Mouse (Mus musculus) spleen, postnatal 10 days (tissue): ENCODE measurements around the gene Trp53bp1.
A peak's percentile ranks its signal among the peaks of the same experiment; 100 is the strongest.

Experiments used
- DNase-seq, 2 experiments: peaks; one replicate each; pipeline ENCODE4 v3.0.0; 2021 to 2022; ENCODE audit warnings: low spot score in 2 of 2

Gene Trp53bp1

GRCm38 (mm10) chr2:121249758-121250157 lies 21.4 kb downstream of the Trp53bp1 start:
- no peak for DNase-seq

DNA sequence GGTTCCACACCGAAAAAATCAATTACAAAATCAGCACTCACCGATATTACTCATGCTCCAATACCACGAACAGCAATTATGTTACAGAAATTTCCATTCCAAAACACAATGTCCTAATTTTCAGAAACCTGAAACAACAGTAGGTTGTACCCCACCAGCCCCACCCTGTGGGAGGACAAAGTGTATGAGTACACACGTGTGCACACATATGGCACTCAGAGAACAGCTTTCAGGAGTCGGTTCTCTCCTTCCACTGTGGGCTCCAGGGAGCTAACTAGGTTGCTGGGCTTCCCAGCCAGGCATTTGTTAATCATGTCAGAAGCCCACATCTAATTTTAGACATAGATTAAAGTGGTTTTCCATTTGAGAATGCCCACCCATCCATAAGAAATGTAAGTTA lies 27.1 kb downstream of the Trp53bp1 start:
- no peak for DNase-seq

- DNase-seq: no peak
Observed at GRCm38 (mm10) chr2:121239426-121239825, 31.8 kb downstream of the Trp53bp1 start.

DNA sequence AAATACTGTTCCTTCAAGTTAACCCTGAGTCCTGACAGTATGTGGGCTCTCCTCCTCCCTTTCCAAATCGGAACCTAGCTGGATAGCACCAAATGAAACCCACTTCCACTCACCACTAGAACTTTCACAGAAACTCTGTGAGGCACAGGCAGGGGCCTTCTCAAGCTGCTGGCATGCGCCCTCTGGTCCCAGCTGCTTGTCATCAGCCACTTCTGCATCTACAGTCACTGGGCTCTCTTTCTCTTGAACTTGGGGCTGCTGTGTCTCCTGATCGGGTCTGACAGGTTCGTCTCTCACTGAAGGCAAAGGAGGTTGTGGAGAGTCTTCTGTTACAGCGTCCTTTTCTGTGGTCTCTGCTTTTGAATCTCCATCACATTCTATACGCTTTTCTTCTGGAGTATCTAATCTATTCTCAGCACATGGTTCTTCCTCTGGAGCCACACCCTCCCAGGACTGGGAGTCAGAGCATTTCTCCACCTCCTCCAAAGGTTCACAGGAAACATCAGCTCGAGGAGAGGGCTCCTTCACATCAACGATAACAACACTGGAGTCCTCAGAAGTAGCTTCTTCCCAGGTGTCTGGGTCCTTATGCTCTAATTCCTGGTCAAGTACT lies 35.6 kb downstream of the Trp53bp1 start:
- peak; percentile 52 to 63 for DNase-seq

- no peak for DNase-seq
Observed at GRCm38 (mm10) chr2:121228135-121228534, 43.1 kb downstream of the Trp53bp1 start.

DNA sequence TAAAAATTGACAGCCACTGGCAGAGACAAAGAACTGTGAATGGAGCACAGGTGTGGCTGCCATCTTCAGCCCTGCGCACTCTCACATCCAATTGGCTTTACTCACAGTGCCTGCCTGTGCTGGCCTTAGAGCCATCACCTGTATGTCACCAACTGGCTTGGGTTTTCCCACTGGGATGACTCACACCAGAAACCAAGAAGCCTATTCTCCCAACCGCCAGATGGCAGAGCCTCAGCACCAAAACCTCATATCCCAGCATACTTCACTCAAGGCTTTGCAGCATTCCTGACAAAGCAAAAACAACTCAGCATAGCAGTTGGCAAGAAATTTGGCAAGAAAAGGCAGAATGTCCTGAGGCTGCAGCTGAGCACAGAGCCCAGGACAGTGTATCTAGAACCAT lies 48.2 kb downstream of the Trp53bp1 start:
- DNase-seq: no peak

- no peak for DNase-seq
Observed at GRCm38 (mm10) chr2:121219994-121220393, 51.2 kb downstream of the Trp53bp1 start.

DNA sequence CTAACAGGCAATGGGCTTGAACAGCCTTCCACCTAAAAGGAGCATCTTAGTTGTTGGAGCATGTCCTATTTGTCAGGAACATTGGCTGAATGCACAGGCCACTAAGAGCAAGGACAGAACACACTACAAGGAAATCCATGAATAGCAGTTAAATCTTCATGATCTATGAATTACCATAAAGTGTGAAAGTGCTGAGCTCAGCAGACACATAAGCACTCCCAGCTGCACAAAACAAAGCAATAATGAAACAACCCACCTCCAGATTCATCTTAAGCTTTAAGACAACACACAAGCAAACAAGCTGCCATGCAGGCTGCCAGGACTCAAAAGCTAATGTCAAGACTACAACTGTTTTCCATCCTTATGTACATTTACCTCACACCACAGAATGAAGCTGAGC lies 52.0 kb downstream of the Trp53bp1 start:
- no peak for DNase-seq

DNA sequence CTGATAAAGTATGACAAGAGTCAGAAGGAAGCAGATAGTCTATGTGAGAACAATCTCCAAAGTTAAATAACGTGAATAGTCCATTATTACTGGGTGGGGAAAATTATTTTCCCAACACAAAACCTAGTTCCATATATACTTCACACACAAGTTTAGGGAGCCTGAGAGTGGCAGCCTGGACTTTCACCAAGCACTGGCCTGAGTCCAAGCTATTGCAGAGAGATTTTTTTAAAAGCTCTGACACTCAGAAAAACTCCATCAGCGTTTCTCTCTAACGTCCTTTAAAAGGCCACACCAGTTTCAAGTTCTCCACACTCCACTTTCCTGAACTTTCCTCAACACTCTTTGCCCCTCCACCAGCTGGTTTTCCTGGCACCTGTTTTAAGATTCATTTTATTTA lies 56.7 kb downstream of the Trp53bp1 start:
- DNase-seq: no peak

GRCm38 (mm10) chr2:121206541-121206940 lies 64.7 kb downstream of the Trp53bp1 start:
- DNase-seq: no peak

DNA sequence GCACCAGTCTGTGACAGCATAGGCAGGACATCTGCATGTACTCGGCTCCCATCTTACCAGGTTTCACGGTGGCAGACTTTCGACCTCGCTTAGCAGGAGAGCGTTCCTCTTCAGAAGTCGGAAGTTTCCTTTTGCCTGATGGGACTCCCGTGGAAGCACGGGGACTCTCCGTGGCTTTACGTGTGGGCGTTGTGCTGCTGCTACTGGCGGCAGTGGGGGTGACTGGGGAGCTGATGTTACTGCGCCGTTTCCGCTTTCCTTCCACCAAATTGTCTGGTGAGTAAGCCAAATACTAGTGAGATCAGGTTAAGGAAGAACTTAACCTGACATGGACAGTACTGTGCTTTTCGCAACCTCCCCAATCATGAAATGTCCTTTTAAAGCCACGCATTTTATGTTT lies 66.9 kb downstream of the Trp53bp1 start:
- no peak for DNase-seq

DNA sequence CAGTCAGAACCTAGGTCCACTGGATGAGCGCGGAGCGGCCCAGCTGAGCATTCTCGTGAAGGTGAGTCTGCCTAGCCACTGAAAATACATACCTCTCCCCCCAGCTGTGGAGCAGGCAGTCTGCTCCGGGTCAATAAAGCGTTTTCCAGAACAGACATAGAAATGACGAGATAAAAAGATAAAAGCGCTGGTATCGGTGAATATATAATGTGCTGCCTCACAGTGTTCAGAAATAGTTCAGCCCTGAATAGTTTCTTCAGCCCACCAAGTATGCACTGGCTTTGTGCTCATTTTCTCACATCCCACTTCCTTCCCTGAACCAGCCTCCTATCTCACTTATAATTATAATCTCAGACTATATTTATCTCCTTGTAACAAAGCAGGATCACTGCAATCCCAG lies 75.7 kb downstream of the Trp53bp1 start:
- no peak for DNase-seq

DNA sequence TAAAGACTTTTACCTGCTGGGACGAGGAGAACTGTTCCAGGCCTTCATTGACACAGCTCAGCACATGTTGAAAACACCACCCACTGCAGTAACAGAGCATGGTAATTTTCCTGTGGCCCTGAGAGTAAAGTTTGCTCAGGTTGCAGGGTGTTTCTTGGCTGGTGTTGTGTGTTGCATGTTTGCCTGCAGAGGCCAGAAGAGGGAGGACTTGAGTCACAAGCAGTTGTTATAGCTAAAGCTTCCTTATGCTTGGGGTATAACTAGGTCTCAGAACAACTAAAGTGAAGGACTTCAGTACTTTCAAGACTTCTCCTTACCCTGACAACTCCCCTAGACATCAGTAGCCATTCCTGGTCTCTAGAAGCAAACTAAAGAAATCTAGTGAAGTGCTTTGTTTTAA lies 82.7 kb downstream of the Trp53bp1 start:
- DNase-seq: no peak

DNA sequence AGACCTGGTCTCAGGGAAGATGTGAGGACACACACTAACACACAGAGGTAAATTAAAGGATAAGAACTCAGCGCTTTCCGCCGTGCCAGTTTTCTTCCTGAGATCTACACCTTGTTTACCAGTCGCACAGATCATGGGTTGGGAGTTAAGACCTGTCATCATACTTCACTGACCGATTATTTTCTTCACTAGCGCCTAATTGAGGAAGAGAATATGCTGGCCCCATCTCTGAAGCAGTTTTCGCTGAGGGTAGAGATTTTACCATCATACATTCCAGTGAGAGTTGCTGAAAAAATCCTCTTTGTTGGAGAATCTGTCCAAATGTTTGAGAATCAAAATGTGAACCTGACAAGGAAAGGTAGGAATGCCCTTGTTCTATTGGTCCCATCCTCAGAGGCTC lies 87.1 kb downstream of the Trp53bp1 start:
- no peak for DNase-seq

- no peak for DNase-seq
Observed at GRCm38 (mm10) chr2:121183431-121183830, 87.8 kb downstream of the Trp53bp1 start.

GRCm38 (mm10) chr2:121178828-121179479 lies 92.3 kb downstream of the Trp53bp1 start:
- no peak for DNase-seq

GRCm38 (mm10) chr2:121170980-121171742 lies 100.0 kb downstream of the Trp53bp1 start, which contains the start of gene Zscan29:
TSS of gene Zscan29 (minus strand) at chr2:121171125.
- peak; percentile 87 to 93 for DNase-seq

- peak in 1 of 2 experiments; percentile 64 for DNase-seq
Observed at GRCm38 (mm10) chr2:121170481-121170971, 100.7 kb downstream of the Trp53bp1 start, which contains the start of gene Tubgcp4. TSS of gene Tubgcp4 (plus strand) at chr2:121170654.

GRCm38 (mm10) chr2:121169902-121170301 lies 101.3 kb downstream of the Trp53bp1 start:
- DNase-seq: peak; percentile 42 to 44

- DNase-seq: peak in 1 of 2 experiments; percentile 15
Observed at GRCm38 (mm10) chr2:121169173-121169572, 102.0 kb downstream of the Trp53bp1 start.

- DNase-seq: peak in 1 of 2 experiments; percentile 16
Observed at GRCm38 (mm10) chr2:121153100-121153499, 118.1 kb downstream of the Trp53bp1 start.

DNA sequence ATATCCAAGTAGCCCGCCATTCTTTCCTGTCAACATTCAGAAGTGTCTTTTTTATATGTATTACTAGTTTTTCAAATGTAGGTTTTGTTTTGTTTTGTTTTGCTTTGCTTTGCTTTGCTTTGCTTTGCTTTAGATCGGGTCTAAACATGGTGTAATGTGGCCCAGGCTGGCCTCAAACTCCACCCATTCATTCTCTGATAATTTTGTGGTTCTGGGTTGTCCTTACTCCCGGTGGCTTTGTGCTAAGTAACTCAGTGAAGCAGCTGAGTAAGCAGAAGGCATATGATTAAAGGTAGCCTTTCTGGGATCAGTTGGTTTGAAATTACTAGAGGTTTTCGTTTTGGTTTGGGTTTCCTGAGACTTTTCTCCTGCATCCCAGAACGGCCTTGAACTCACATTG lies 121.5 kb downstream of the Trp53bp1 start:
- DNase-seq: no peak
